Mouse (Mus musculus): ENCODE results near the gene B230104I21Rik.

DNA sequence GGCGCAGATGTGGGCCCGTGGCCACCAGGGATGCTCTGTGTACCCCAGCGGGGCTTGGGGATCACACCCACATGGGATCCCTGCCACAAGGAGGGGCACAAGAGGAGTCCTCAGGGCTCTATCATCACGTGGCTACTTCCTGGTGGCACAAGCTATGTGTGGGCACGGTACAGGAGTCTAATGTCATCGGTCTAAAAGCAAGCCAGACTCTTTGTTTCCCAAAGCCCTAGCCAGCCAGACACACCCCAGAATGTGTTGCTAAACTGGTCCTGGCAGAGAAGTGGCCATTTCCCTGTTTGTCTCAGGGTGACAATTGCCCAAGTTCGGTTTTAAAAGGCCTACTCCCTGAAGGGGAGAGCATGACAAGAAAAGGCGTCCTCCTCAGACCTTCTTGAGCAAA lies 2.6 kb upstream of the B230104I21Rik start:
- TF ChIP-seq POLR2A (IDR thresholded peaks at IDR 0.05; ENCODE audit: insufficient read length, low read depth) (no peak), SRF (IDR thresholded peaks at IDR 0.05; ENCODE audit: control insufficient read depth, insufficient read length, low read depth) (no peak), POLR2AphosphoS2 (IDR thresholded peaks at IDR 0.05; ENCODE audit: insufficient read length, low read depth) (no peak), USF1 (IDR thresholded peaks at IDR 0.05; ENCODE audit: low read depth) (no peak), MAX (IDR thresholded peaks at IDR 0.05; ENCODE audit: low read depth) (no peak), REST (IDR thresholded peaks at IDR 0.05; ENCODE audit: insufficient read depth, insufficient read length) (no peak), TCF12 (IDR thresholded peaks at IDR 0.05; ENCODE audit: insufficient read depth, poor library complexity, severe bottlenecking) (no peak), MYOD1 (IDR thresholded peaks at IDR 0.05; ENCODE audit: control insufficient read depth in 1 of 3, insufficient read length in 2 of 3, low read depth in 2 of 3) (no peak), MYOG (IDR thresholded peaks at IDR 0.05; ENCODE audit: control insufficient read depth in 1 of 3, insufficient read depth in 1 of 3, insufficient read length in 2 of 3, low read depth in 2 of 3) (no peak), CEBPB (IDR thresholded peaks at IDR 0.05; ENCODE audit: insufficient read depth, poor library complexity, severe bottlenecking) (no peak), E2F4 (IDR thresholded peaks at IDR 0.05; ENCODE audit: insufficient read depth) (no peak), TCF3 (IDR thresholded peaks at IDR 0.05; ENCODE audit: insufficient read length, low read depth) (no peak)
